Comparison of ENCODE assay signal across 9 mouse cellular contexts in genomic region chr2:93405017-93405425, GRCm38 (mm10). TPM values are rescaled to one million over a fixed set of nuclear protein-coding genes. Genes with fewer than 3 reads are reported as not detected.
DNase-seq lines count a peak whose midpoint lies in the region; ATAC-seq and TF ChIP-seq lines count a peak whose summit lies in the region.
"Had no signal": no experiment of that assay in that cellular context is flagged by ENCODE, and none has a peak within 500 bp of the region (broad histone marks: within the 10 kb centered on the region; RNA-seq: fewer than 3 reads in every experiment).

No protein-coding gene starts in this region.

- TF ChIP-seq EP300 in stomach, postnatal 0 days (optimal IDR thresholded peaks at IDR 0.05), result no peak

- H3K4me3 ChIP-seq in forebrain, embryonic 11.5 days (ENCODE audit: low read depth, low read length), result no peak overlapping the region
- H3K4me3 ChIP-seq in forebrain, embryonic 10.5 days, result no peak overlapping the region
- no peak overlapping the region for H3K4me3 ChIP-seq in intestine, postnatal 0 days (ENCODE audit: low read depth, low read length)
- no peak overlapping the region for H3K4me3 ChIP-seq in stomach, postnatal 0 days (ENCODE audit: low read depth, low read length)
- H3K4me3 ChIP-seq: liver, embryonic 13.5 days had no signal

- H3K36me3 ChIP-seq in forebrain, embryonic 11.5 days (ENCODE audit: control insufficient read depth, insufficient read depth, low read length), result no peaks in the 10 kb centered on the region
- H3K36me3 ChIP-seq in forebrain, embryonic 10.5 days (replicated peaks), result no peaks in the 10 kb centered on the region
- H3K36me3 ChIP-seq in intestine, postnatal 0 days (ENCODE audit: control insufficient read depth, insufficient read depth), result no peaks in the 10 kb centered on the region
- H3K36me3 ChIP-seq in stomach, postnatal 0 days (ENCODE audit: control insufficient read depth, insufficient read depth, low read length), result no peaks in the 10 kb centered on the region
- H3K36me3 ChIP-seq: liver, embryonic 13.5 days had no signal

- no peak overlapping the region for H3K27ac ChIP-seq in forebrain, embryonic 11.5 days (ENCODE audit: low read depth, low read length)
- H3K27ac ChIP-seq in forebrain, embryonic 10.5 days, result no peak overlapping the region
- H3K27ac ChIP-seq in intestine, postnatal 0 days (ENCODE audit: low read depth, low read length), result no peak overlapping the region
- H3K27ac ChIP-seq in stomach, postnatal 0 days (replicated peaks), result no peak overlapping the region
- H3K27ac ChIP-seq: liver, embryonic 13.5 days had no signal

- ATAC-seq in forebrain, embryonic 11.5 days (replicated peaks; ENCODE audit: low FRiP score), result peak; percentile 24; the same call in 1 of the 2 replicates
- ATAC-seq in intestine, postnatal 0 days, result 0 out of 2 replicates have a peak, but pooled peaks have one; percentile 48
- ATAC-seq in stomach, postnatal 0 days (ENCODE audit: low FRiP score, low TSS enrichment), result peak; percentile 69; the same call in 1 of the 2 replicates
- no peak for ATAC-seq in megakaryocyte, adult 5-6 weeks (ENCODE audit: poor library complexity, severe bottlenecking)

- no peak overlapping the region for H3K4me2 ChIP-seq in forebrain, embryonic 11.5 days (ENCODE audit: low read depth, low read length, severe bottlenecking)
- H3K4me2 ChIP-seq in intestine, postnatal 0 days (replicated peaks; ENCODE audit: low read depth), result no peak overlapping the region
- H3K4me2 ChIP-seq in stomach, postnatal 0 days (replicated peaks; ENCODE audit: low read depth), result no peak overlapping the region
- H3K4me2 ChIP-seq: liver, embryonic 13.5 days had no signal

- 77% methylated on average over 7 of the region's 7 CpGs for WGBS in forebrain, embryonic 11.5 days
- 82% methylated on average over 7 of the region's 7 CpGs for WGBS in forebrain, embryonic 10.5 days
- 44% methylated on average over 7 of the region's 7 CpGs for WGBS in intestine, postnatal 0 days
- 22% methylated on average over 7 of the region's 7 CpGs for WGBS in stomach, postnatal 0 days

- no peak for TF ChIP-seq CTCF in intestine, postnatal 0 days (IDR thresholded peaks at IDR 0.05; ENCODE audit: low read depth)
- no peak for TF ChIP-seq CTCF in stomach, postnatal 0 days (IDR thresholded peaks at IDR 0.05; ENCODE audit: low read depth)

- H3K9me3 ChIP-seq in forebrain, embryonic 11.5 days (ENCODE audit: control insufficient read depth, low read length), result no peaks in the 10 kb centered on the region
- no peaks in the 10 kb centered on the region for H3K9me3 ChIP-seq in forebrain, embryonic 10.5 days
- no peaks in the 10 kb centered on the region for H3K9me3 ChIP-seq in intestine, postnatal 0 days (ENCODE audit: control insufficient read depth)
- no peaks in the 10 kb centered on the region for H3K9me3 ChIP-seq in stomach, postnatal 0 days (ENCODE audit: control insufficient read depth, low read length)
- H3K9me3 ChIP-seq: liver, embryonic 13.5 days had no signal

- no peak for DNase-seq in forebrain, embryonic 11.5 days (ENCODE audit: low spot score)
- DNase-seq in forebrain, embryonic 10.5 days (ENCODE audit: extremely low spot score, low spot score), result no peak
- peak; percentile 45 for DNase-seq in lung, postnatal 10 days
- no peak for DNase-seq in lung, postnatal 25 days (ENCODE audit: low spot score)
- DNase-seq in stomach, postnatal 0 days (ENCODE audit: low spot score), result no peak
- DNase-seq in layer of hippocampus, adult 11-12 months (ENCODE audit: low spot score), result no peak
- DNase-seq: liver, embryonic 13.5 days had no signal

- no peak overlapping the region for H3K9ac ChIP-seq in forebrain, embryonic 11.5 days (ENCODE audit: low read length)
- no peak overlapping the region for H3K9ac ChIP-seq in intestine, postnatal 0 days (ENCODE audit: low read depth, low read length)
- H3K9ac ChIP-seq in stomach, postnatal 0 days (ENCODE audit: low read length), result no peak overlapping the region
- H3K9ac ChIP-seq: liver, embryonic 13.5 days had no signal

- 0 out of 2 replicates have a peak, but pooled peaks cover 3% of the 10 kb centered on the region for H3K4me1 ChIP-seq in forebrain, embryonic 11.5 days (replicated peaks; ENCODE audit: control insufficient read depth, insufficient read depth, low read length)
- H3K4me1 ChIP-seq in forebrain, embryonic 10.5 days, result peaks cover 13% of the 10 kb centered on the region
- H3K4me1 ChIP-seq in intestine, postnatal 0 days (replicated peaks; ENCODE audit: control insufficient read depth, insufficient read depth, low read length), result no peaks in the 10 kb centered on the region
- H3K4me1 ChIP-seq in stomach, postnatal 0 days (replicated peaks; ENCODE audit: control insufficient read depth, insufficient read depth), result no peaks in the 10 kb centered on the region
- H3K4me1 ChIP-seq: liver, embryonic 13.5 days had no signal

- H3K27me3 ChIP-seq in forebrain, embryonic 11.5 days (ENCODE audit: control insufficient read depth, insufficient read depth, low read length), result no peaks in the 10 kb centered on the region
- H3K27me3 ChIP-seq in forebrain, embryonic 10.5 days (ENCODE audit: poor library complexity, severe bottlenecking), result no peaks in the 10 kb centered on the region
- no peaks in the 10 kb centered on the region for H3K27me3 ChIP-seq in intestine, postnatal 0 days (replicated peaks; ENCODE audit: control insufficient read depth, insufficient read depth, low read length)
- no peaks in the 10 kb centered on the region; the same call in 1 of the 2 replicates for H3K27me3 ChIP-seq in stomach, postnatal 0 days (ENCODE audit: control insufficient read depth, insufficient read depth, low read length)
- H3K27me3 ChIP-seq: liver, embryonic 13.5 days had no signal

RNA-seq across cellular contexts. Expression of gene Cd82, which starts 57.9 kb away (rescaled TPM):
- 4.5 and 5.2 TPM in 2 replicates for polyA plus RNA-seq in forebrain, embryonic 11.5 days (2014; fragmentation: Nextera tagmentation; extraction: Ambion mirVana)
- 5.0 and 5.3 TPM in 2 replicates for polyA plus RNA-seq in forebrain, embryonic 10.5 days (2016; fragmentation: Nextera tagmentation; extraction: Ambion mirVana)
- polyA plus RNA-seq in intestine, postnatal 0 days (2015; fragmentation: Nextera tagmentation; extraction: Ambion mirVana), result 184 and 199 TPM in 2 replicates
- 93.5 and 105 TPM in 2 replicates for polyA plus RNA-seq in stomach, postnatal 0 days (2015; fragmentation: Nextera tagmentation; extraction: Ambion mirVana)
- 28.0 and 30.1 TPM in 2 replicates for total RNA-seq in megakaryocyte, adult 5-6 weeks (2015)
- 43.1 and 45.3 TPM in 2 replicates for total RNA-seq in megakaryocyte, adult 5-6 weeks (2017)

Comparison
In these comparisons a context has a peak if more than half of its experiments do, and no peak if none do; other contexts are left out.
1. RNA of gene Cd82, which starts 57.9 kb away (polyA plus RNA-seq): 184 to 199 TPM in intestine, postnatal 0 days and 93.5 to 105 TPM in stomach, postnatal 0 days; 5.0 to 5.3 TPM in forebrain, embryonic 10.5 days and 4.5 to 5.2 TPM in forebrain, embryonic 11.5 days; every median in the first group is over 10 times any median in the second.